Mouse (Mus musculus) MEL (cell line): ENCODE measurements at regions not wholly inside any gene's neighbourhood (a gene's known extent, or its start where the extent isn't known, plus 50 kb on each side); places are given as distances from the start of the nearest gene placed in this dataset.

Experiments
- CTCF ChIP-seq, 3 experiments: IDR thresholded peaks in 2 of 3; conservative IDR thresholded peaks in 1 of 3; 2 replicates each; pipeline ENCODE4 v1.5.1; 2011 to 2012; ENCODE audit warnings: low read length in 3 of 3, low read depth in 2 of 3, mild to moderate bottlenecking in 2 of 3, improper control_type of control experiment in 1 of 3, inconsistent platforms in 1 of 3, mixed read lengths in 1 of 3, moderate library complexity in 1 of 3; ENCODE audit not compliant: control insufficient read depth in 1 of 3, insufficient read depth in 1 of 3, poor library complexity in 1 of 3, severe bottlenecking in 1 of 3
- HCFC1 ChIP-seq: IDR thresholded peaks from 2 replicates; pipeline ENCODE4 v1.6.1; 2012; ENCODE audit warnings: low read depth, mild to moderate bottlenecking, inconsistent platforms, low read length, improper control_type of control experiment, moderate library complexity
- MAZ ChIP-seq: IDR thresholded peaks from 2 replicates; pipeline ENCODE4 v1.6.1; 2012; ENCODE audit warnings: low read depth, mild to moderate bottlenecking, inconsistent platforms, low read length, improper control_type of control experiment
- RCOR1 ChIP-seq: IDR thresholded peaks from 2 replicates; pipeline ENCODE4 v1.6.1; 2012; ENCODE audit warnings: low read depth, mild to moderate bottlenecking, inconsistent platforms, low read length, improper control_type of control experiment
- USF1 ChIP-seq: IDR thresholded peaks from 2 replicates; pipeline ENCODE4 v1.6.1; 2014; ENCODE audit warnings: low read depth, mild to moderate bottlenecking, inconsistent platforms, low read length, improper control_type of control experiment, moderate library complexity

GRCm38 (mm10) chr8:95968828-95969227 lies 80.5 kb upstream of the Got2 start:
- no peak for TF ChIP-seq USF1
- no peak for TF ChIP-seq HCFC1
- no peak for TF ChIP-seq MAZ
- no peak for TF ChIP-seq CTCF (IDR thresholded peaks at IDR 0.05 in 2 of 3, conservative IDR thresholded peaks at IDR 0.05 in 1 of 3; ENCODE audit: control insufficient read depth in 1 of 3, insufficient read depth in 1 of 3, low read depth in 2 of 3, low read length in 3 of 3, poor library complexity in 1 of 3, severe bottlenecking in 1 of 3)
- no peak for TF ChIP-seq RCOR1
